Mouse (Mus musculus) mouse trophoblast stem cell (cell line): ENCODE data around the gene Tsc22d1.

Experiments used
- in situ Hi-C, 2 experiments: fragments of 300-500 bp; cut with MseI, MboI; formaldehyde crosslinking; loops; 2 replicates in 1 of 2; 3 replicates in 1 of 2; pipeline ENCODE4 v1.15.1; 2025

The Tsc22d1 gene

DNA sequence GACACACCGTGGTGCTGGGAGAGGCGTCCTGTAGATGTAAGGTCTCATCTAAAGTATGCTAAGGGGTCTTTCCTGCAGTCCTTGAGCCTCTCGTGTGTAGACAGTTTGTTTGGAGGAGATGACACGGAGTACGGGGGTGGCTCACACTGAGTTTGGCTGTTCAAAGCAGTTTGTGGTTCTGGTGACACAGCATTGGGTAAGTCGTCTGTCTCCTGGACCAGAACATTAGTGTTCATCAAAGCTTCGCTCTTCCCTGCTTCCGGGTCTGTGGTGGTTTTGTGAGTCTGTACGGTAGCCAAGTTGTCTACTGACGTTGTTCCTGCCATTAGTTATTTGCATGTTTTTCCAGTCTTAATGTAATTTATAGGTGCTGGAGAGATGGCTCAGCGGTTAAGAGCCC is 65.7 kb downstream of the Tsc22d1 start:
- in situ Hi-C loops = no loop called here

DNA sequence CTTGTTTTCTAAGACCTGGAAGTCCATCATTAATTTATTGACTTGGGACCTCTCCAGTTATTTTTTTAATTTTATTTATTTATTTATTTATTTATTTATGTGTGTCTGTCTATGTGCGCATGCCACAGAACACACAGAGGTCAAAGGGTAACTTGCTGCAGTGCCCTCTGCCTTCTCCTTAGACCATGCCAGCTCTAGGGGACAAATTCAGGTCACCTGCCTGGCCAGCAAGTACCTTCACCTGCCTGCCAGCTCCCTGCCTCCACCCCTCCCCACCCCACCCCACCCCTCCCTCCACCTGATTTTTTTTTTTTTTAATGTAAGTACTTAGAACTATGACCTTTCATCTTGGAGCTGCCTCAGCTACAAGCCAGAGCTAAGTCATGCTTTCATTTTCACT is 68.9 kb downstream of the Tsc22d1 start:
- in situ Hi-C loops = no loop called here

DNA sequence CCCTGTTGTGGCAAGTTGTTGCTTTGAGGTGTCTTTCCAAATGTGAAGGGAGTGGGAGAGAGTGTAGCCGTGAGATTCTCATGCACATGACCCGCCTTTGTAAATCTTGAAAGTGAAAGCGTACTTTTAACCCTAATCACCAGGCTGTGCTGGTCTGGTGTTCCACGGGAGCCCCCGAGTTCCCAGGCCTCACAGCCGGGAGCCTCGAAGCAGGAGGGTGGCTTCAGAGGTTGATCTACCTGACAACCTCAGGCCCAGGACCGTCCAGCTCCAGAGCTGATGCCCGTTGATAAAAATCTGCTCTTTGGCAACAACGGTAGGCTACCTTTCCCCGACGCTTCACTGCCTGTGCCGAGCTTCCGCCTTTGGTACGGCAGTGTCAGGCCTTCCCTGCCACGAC is 72.8 kb downstream of the Tsc22d1 start:
- in situ Hi-C loops = no loop called here

DNA sequence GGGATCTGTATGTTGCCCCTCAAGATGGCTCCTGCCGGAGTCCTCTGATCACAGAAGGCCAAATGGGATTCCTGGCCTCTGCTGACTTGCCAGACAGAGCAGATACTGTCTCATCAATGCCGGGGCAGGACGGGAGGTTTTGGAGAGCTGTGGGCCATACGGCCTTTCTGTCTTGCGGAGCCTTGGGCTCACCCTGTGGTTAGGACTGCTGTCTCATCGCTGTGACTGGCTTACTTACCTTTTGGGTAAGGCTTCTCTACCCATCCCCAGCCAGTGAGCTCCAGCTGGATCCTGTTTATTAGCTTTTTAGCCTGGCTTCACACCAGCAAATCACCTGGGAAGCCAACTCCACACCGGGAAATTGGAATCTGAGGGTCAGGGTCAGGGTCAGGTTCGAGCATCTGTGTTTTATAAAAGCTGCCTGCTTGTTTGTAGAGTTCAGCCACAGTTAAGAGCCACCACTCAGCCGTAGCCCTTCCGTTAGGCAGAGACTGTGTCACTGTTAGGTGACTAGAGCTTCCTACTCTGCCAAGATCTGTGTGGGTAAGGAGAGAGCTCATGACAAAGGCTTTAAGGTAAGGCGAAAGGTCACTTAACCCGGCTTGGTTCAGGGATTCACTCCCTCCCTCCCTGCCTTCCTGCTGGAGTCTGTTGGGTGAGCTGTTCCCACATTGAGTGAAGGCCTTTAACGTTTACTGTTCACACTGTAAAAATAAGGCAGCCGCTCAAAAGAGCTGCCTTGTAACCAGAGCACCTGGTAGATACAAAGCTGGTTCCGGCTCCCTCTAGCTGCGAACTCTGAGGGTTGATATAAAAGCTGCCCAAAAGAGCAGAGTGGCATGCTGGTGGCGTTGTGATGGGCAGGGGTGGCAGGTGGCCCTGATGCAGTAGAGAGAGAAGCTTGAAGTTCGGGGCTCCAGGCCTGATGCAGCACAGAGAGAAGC is 73.6 kb downstream of the Tsc22d1 start:
- in situ Hi-C loops = no loop called here

DNA sequence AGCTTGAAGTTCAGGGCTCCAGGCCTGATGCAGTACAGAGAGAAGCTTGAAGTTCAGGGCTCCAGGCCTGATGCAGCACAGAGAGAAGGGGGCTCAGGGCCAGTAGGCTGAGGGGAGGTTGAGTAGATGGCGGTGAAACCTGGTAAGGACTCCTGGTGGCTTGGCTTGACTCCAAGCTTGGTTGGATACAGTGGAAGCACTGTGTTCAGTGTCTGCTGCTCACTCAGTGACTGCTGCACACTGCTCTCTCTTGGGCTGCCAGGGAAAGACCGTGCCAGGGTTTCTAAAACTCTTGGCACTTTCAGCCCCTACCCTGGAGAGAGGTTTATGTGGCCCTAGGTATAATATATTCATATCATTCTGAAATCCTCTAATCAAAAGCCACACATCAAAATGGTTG is 74.4 kb downstream of the Tsc22d1 start:
- in situ Hi-C loops = no loop called here

DNA sequence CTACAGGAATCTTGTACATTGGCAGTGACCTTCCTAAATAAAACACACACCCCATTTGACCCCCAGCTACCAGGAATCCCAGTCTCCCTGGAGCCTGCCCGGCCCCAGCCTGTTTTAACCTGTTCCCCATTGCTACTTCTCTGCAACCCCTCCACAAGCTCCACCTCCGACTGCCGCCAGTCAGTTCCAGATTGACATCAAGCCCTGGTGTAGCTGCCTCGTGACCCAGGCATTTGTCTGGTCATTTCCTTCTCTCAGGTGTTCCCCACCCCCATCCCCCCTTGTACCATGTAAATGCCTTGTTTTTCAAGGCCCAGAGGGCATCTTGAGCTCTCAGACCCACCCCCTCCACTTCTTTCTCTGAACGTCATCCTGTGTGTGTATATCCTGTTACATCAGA is 80.3 kb downstream of the Tsc22d1 start:
- in situ Hi-C loops = no loop called here

DNA sequence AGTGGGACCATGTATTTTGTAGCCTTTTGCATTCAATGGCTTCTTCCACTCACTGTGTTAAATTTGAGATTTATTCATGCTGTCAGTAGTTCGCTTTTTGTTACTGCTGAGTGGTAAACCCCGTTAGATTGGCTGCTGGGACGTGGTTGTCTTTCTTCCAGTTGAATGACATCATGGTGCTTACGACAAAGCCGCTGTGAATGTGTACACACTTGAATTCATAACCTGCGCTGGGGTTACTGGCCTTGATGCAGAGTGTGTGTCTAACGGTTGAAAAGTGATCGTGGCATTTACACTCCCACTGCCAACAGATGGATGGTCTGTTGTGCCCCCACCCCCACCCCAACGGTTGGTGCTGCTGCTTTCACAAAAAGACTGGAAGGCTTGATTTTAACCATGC is 82.4 kb downstream of the Tsc22d1 start:
- in situ Hi-C loops = no loop called here

DNA sequence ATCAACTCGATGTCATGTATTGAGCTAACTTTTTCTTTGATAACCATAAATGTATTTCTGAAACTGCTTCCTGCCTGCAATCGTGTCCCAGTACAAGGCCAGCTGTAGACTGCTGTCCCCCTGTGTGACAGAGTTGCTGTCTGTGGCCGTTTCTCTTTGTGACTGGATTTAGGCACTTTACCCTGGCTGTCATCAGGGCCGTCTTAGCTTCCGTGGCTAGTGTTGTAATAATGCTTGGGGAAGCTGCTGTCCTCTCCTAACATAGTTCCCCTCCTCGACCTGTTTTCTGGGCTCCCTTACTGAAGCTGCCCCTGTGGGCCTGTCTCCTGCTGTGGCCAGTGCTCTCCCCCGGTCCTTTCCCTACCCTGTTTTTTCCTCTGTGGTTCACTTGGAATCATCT is 83.4 kb downstream of the Tsc22d1 start:
- in situ Hi-C loops = no loop called here

DNA sequence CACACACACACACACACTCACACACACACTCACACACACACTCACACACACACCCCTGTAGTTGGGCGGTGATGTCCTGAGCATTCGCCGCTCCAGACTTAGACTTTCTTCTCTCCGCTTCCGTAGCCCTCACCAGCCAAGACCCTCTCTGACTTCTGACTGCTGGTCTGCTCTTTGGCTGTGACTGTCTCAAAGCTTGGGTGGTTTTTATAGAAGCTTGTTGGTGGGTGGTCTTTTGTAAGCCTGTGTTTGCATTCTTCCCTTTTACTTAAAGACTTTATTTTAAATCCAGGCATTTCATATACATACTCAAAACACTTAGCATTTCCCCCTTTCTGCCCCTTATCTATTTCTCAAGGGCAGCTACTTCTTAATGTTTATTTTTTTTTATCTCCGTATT is 84.7 kb downstream of the Tsc22d1 start:
- in situ Hi-C loops = no loop called here

DNA sequence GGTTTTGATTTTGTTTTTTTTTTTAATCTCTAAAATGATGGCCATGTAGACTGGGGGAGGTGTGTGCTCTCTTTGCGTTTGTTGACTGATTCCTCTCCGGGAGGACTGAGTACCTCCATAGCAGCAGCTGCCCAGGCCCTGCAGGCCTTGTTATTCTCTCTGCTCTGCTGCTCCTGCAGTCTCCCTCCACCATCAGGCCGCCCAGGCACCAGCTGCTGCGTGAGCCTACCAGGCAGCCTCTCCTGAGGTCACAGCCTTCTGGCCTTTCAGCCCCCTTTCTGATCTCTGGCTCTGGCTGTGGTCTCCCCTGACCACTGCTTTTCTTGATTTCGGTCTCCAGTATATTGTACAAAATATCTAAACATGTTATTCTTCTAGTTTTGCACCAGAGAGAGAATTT is 85.3 kb downstream of the Tsc22d1 start:
- in situ Hi-C loops = loop anchor here (5.0 to 10.0 kb wide), 3 partner anchors 115 to 502 kb away; no protein-coding TSS in a partner anchor

DNA sequence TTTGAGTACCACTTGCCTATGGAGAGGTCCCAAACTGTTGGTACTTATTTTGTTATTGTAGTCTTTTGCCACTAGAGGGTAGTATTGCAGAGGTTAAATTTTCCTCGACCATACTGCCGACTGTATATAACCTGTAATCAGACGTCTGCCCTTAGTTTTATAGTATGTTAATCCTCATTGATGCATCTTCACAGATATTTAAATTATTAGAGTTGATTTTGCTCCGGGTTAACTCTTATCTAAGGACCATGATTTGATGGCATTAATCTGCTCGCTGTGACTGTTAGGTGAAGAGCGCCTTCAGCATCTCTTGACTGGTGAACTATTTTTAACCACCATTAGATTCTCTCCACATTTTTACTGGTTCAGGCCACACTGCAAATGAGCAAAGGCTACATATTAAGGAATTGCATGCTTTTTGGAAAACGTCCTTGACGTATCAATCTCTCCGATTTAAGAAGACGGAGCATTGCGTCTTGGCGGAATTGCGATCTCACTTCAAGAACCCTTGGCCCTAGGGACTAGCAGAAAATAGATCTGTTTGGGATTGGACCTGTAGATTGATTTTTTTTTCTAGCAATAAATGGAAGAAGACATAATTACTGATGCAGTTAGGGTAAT is 88.6 kb downstream of the Tsc22d1 start:
- in situ Hi-C loops = loop anchor here (5.0 to 10.0 kb wide), 3 partner anchors 111 to 499 kb away; no protein-coding TSS in a partner anchor

DNA sequence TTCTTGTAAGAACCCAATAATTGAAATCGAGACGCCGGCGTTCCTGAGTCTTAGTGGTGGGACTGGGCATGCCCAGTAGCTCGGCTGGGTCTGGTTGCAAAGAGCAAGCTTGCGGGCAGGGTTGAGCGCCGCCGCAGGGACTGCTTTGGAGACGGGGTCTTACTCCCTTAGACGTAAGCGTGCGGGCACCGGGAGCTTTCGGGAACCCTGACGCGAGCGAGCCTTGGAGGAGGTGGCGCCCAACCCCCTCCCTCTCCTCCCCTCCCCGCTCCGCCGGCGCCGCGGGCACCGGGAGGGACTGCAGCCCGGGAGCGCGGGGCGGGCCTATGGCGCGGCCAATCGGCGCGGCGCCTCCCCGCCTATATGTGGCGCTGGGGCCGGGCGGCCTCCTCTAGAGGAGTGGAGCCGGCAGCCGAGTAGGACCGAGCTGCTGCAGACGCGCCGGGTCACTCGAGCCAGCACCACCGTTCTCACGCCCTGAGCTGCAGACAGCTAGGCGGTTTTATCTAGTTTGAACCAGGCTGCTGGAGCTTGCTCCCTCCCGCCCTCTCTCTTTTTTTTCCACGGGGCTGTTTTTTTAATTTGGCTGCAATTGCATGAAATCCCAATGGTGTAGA is 89.5 kb downstream of the Tsc22d1 start:
- in situ Hi-C loops = loop anchor here (5.0 to 10.0 kb wide), 3 partner anchors 111 to 498 kb away; no protein-coding TSS in a partner anchor

DNA sequence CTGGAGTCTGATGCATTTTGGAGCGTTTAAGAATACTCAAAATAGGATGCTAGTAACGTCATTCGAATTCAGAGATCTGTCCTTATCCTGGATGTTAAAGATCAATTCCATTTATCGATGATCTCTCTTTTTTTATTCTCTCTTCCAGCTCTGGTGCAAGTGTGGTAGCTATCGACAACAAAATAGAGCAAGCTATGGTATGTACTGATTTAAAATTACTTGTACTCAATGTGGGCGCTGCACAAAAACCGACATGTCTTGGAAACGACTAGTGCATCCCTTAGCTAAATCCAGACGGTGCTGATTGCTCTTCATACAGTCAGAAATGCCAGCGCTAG is 90.3 kb downstream of the Tsc22d1 start:
- in situ Hi-C loops = loop anchor here in 1 of 2 experiments (10.0 kb wide), 1 partner anchor 110 kb away; no protein-coding TSS in a partner anchor

DNA sequence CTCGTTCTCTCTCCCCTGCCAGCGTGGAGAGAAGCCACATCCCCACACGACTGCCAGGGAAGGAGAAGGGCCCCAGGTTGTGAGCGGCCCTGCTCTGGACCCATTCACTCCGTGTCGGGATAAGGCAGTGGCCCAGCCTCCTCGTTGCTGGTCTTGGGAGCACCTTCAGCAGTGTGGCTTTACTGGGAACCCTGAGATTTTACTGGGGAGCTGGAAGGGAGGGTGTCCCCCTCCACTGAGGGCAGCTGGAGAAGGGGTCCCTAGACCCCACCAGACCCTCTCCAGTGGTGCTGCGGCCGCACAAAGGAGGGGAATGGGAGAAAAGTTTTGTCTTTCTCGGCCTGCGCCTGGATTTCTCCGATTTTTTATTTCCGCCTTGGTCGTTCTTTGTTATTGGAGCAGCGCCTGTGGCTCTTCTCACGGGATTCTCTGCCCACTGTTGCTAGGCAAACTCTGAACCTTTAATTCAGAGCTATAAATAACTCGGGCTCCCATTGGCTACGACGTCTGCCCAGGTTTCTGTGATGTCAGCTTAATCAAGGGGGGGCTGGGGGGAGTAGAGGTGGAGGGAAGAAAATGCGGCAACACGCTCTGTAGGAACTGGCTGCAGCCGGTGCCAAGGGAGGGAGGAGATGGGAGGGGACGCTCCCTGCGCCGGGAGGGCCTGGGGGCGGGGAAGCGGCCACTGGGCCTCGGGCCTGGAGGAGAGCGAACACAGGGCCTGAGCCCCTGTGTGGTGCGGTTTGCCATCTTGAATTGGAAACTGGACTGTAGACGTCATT is 90.9 kb downstream of the Tsc22d1 start:
- in situ Hi-C loops = loop anchor here in 1 of 2 experiments (10.0 kb wide), 1 partner anchor 109 kb away; no protein-coding TSS in a partner anchor

DNA sequence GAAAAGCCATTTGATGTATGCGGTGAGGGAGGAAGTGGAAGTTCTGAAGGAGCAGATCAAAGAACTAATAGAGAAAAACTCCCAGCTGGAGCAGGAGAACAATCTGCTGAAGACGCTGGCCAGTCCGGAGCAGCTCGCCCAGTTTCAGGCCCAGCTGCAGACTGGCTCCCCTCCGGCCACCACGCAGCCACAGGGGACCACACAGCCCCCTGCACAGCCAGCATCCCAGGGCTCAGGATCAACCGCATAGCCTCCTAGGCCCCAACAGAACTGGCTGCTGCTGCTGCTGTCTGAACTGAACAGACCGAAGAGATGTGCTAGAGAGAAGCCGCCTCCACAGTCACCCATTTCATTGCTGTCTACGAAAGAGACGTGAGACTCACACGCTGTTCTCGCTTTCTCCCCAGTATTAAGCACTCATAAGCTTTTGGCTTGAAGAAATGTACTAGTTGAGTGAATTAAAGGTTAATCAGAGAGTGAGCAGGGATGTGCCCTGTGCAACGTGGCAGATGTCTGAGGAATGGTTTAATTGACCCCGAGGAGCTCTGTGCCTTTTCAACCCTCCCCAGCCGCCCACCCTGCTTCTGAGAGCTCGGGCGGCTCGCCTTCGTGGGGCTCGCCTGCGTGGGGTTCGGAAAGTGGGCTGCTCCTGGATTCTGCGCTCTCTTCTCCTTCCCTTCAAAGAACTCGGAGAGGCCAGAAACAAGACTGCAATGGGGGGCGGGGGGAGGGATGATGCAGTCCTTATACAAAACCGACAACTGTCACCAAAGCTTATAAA is 91.9 kb downstream of the Tsc22d1 start:
- in situ Hi-C loops = loop anchor here in 1 of 2 experiments (10.0 kb wide), 1 partner anchor 108 kb away; no protein-coding TSS in a partner anchor

DNA sequence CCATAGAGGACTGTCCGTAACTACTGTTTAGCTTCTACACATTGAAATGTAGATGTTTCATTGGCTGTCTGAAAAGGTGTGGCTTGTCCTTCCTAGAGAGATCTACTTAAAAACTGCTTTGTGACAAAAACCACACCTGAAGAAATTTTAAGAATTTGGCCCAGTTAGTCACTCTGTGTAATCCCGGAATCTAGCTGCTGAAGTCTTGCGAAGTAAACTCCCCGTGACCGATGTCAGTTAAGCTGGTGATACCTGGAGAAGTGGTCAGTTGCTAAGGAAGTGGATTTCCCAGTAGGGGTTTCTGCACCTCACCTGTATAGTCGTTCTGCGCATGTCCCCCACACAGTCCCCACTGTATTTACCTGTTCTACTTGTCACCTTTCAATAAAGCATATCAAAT is 92.6 kb downstream of the Tsc22d1 start:
- in situ Hi-C loops = loop anchor here in 1 of 2 experiments (10.0 kb wide), 1 partner anchor 107 kb away; no protein-coding TSS in a partner anchor

DNA sequence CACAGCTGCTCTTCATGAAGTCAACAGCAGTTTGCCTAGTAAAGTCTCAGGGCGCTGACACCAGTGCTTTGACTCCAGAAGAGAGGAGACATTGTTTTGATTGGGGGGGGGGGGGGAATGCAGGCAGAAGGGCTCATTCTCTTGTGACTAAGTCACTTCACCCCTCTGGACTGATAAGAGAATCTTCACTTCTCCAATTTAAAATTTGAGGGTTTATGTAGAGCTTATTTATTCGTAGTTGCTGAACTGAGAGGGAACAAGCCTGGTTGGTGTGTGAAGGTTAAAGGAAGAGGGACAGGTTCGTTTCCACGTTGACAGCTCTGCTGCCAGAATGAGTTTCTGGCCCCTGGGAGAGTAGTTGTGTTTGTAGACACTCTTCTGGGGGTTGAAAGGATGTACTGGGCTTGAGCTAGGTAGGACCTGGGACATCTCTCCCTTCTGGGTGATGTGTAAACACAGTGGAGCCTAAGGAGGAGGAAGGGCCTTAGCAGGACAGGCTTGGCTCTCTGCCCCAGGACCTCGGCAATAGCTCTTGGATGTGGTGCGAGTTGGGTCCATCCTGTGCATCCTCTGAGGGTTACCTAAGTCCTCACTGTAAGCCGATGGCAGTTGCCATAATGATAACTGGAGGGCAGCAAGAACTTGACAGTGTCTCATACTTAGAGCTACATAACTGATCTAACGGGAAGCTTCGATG is 93.2 kb downstream of the Tsc22d1 start:
- in situ Hi-C loops = loop anchor here in 1 of 2 experiments (10.0 kb wide), 1 partner anchor 107 kb away; no protein-coding TSS in a partner anchor

DNA sequence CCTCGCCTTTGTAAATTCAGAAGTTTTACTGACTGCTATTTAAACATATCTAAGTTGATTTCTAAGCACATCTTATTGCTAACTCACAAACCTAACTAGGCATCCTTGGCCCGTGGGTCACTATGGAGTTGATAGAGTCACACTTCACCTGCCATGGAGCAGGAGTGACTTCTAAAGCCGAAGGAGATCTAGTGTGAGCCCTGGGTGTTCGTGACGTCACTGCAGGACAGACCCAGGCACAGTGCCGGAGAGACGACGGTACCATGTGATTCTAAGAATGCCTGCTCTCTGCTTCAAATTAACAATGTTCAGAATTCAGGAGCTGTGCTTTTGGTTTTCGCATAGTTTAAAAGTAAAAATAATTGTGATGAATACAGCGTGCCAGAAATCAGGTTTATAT is 93.9 kb downstream of the Tsc22d1 start:
- in situ Hi-C loops = loop anchor here in 1 of 2 experiments (10.0 kb wide), 1 partner anchor 106 kb away; no protein-coding TSS in a partner anchor

DNA sequence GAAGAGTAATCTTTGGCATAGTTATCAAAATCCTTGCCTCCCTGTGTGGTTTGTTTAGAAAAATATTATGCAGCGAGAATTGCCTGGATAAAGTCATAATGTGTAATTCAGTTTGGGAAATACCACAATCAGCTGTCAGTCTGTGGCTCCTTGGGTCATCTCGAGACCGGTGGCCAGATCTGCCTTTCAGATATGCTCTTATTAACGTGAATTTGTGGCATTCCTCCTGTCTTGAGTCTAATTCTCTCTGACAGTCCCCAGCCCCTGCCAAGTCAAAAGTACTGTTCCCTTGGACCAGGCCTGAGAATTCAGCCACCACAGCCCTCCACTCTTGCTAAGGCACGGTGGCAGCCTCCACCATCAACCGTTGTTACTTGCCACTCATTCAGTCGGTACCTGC is 97.2 kb downstream of the Tsc22d1 start:
- in situ Hi-C loops = no loop called here
